Mouse (Mus musculus) frontal cortex, postnatal 10 days (tissue): ENCODE data around the gene Tas2r144.

Experiments
- DNase-seq, 2 experiments: peaks; one replicate each; pipeline ENCODE4 v3.0.0; 2022; ENCODE audit warnings: low spot score in 2 of 2, mixed read lengths in 1 of 2

Tas2r144 gene

DNA sequence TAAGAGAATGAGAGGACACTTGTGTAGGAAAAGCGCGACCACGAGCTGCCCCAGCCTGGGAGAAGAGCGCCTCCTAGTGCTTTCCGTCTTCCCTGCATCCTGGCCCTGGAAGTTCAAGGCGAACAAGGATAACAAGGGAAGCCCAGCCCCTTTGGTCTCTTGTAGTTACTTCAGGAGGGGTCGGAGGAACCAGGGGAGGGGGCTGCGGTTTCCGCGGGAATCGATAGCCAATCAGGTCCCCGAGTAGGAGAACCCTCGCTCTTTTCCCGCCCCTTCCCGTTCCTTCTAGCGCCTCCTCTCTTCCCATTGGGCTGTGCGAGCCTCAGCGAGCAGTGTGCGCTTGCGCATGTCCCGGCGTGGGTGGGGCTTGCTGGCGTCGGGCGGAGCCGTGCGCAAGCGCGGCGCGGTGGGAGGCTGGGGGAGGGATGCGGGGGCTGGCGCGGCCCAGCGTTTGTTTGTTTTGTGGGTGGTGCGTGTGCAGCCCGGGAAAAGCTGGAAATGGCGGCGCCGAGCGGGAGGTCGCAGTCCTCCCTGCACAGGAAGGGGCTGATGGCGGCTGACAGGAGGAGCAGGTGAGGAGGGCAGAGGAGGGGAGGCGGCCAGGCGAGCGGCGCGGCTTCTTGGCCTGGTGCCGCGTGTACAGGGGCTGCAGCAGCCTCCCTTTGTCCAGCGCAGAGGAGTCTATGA, 49.6 kb downstream of the Tas2r144 start, which contains the start of gene Casp2:
Gene Casp2, plus strand, starts transcription at position 360 of the 687 bp plus-strand sequence.
- peak; percentile 97 to 98 for DNase-seq
